Mouse (Mus musculus) layer of hippocampus, postnatal 25 days (tissue): ENCODE data around the gene Plpp4. TPM values are rescaled to one million over a fixed set of nuclear protein-coding genes. Genes with fewer than 3 reads are reported as not detected.
A peak's percentile ranks its signal among the peaks of the same experiment; 100 is the strongest.

Experiments used
- DNase-seq, 2 experiments: peaks; one replicate each; pipeline ENCODE4 v3.0.0; 2022; ENCODE audit warnings: mixed read lengths in 2 of 2, low spot score in 1 of 2; ENCODE audit errors: extremely low spot score in 1 of 2
- total RNA-seq, 2 experiments: library from RNA; stranded (reverse); gene quantifications; 2 replicates each; pipeline ENCODE4 v1.2.3; 2021

The Plpp4 gene
- total RNA-seq, 2 experiments from 2014 or later, result 12.1 to 12.3 TPM

DNA sequence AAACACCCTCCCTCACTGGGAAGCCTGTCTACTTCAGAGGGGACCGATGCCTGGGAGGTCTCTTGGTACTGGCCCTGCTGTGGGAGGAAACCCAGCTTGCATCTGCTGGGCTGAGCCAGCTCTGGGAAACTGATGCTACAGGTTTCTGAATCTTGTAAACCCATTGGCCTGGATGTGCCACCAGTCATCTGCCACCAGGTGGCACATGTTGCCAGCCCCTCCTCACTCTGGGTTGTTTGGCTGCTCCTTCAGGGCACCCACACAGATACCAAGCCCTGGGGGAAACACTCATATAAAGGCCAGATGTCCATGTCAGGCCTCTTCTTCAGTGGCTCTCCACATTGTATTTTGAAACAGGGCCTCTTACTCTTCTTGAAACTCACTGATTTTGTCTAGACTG, 36.4 kb downstream of the Plpp4 start:
- peak in 1 of 2 experiments; percentile 6 for DNase-seq

- no peak for DNase-seq
Measured at GRCm38 (mm10) chr7:129301622-129302021, 44.8 kb downstream of the Plpp4 start.

GRCm38 (mm10) chr7:129303356-129303755, 46.5 kb downstream of the Plpp4 start:
- DNase-seq, result no peak

- no peak for DNase-seq
Measured at GRCm38 (mm10) chr7:129307042-129307825, 50.4 kb downstream of the Plpp4 start.

GRCm38 (mm10) chr7:129308661-129309060, 51.8 kb downstream of the Plpp4 start:
- DNase-seq, result no peak

DNA sequence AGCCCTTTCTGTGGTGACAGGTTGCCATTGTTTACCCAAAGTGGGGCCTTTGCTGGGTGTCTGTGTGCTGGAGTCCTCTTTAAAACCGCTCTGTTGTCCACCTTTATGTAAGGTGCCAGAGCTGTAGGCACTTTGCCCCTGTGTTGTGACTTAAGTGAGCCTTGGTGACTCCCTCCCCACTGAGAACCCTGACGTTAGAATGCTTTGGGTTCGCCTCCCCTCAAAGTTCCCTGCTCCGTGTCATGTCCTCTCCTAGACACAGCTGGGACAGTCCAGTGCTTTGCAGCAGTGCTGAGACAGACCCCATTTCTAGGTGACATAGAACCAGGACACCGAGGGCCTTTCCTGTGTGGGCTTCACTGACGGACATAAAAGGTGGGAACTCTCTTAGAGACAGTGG, 55.7 kb downstream of the Plpp4 start:
- no peak for DNase-seq

DNA sequence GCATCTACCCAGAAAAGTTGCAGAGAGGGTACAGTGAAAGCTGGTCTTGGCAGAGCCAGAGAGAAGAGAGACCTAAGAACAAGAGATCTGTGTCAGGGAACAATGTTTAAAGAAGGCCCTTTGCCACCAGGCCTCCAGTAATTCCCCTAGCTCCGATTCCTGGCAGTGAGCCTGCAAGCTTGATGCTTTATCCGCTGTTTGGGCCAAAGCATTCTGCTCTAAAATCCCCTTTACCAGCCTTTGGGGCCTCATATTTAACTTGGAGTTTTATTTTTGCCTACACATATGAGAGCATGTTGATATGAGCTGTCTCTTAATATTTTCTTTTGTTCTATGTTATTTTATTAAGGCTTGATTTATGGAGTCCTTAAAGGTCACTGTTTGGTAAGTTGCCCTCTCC, 57.1 kb downstream of the Plpp4 start:
- DNase-seq, result peak in 1 of 2 experiments; percentile 13

DNA sequence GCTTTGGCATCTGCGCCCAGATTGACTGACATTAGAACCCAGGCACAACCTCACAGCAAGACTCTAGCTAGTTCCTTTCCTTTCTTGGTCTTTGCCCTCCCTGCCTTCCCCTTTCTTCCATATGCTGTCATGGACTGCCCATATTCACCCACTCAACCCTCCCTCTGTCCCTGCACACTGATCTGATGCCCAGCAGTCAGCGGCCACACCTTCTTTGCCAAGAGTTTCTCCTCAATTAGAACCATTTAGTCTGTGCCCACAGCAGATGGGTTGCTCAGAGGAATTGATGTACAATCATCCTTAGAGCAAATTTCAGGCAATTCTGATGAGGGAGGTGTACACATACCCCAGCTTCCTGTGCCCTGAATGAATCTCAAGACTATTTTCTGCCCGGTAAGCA, 83.3 kb downstream of the Plpp4 start:
- no peak for DNase-seq

GRCm38 (mm10) chr7:129355561-129355960, 98.7 kb downstream of the Plpp4 start:
- DNase-seq, result no peak

DNA sequence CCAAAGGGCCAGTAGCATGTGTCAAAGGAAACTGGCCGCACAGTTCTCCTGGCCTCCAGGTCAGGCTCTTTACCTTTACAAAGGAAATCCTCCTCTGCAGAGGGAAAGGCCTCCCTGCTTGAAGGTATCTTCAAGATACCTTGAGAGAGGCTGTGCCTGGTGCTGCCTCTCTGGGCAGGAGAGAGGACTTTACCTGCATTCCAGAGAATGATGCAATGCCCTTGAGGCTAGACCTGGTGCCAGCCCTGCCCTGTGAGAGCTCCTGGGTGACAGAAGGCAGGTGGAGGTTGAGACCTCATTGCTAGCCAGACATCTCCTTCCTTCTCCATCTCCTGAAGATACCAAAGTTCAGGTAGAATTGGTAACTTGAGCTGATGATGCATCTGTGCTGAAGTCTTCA, 118.5 kb downstream of the Plpp4 start:
- DNase-seq, result no peak

- peak in 1 of 2 experiments; percentile 7 for DNase-seq
Measured at GRCm38 (mm10) chr7:129385149-129385548, 128.3 kb downstream of the Plpp4 start.

GRCm38 (mm10) chr7:129392835-129393489, 136.1 kb downstream of the Plpp4 start:
- DNase-seq, result no peak

- DNase-seq, result no peak
Measured at GRCm38 (mm10) chr7:129396561-129396960, 139.7 kb downstream of the Plpp4 start.

- DNase-seq, result peak in 1 of 2 experiments; percentile 12
Measured at GRCm38 (mm10) chr7:129399071-129399470, 142.2 kb downstream of the Plpp4 start.

DNA sequence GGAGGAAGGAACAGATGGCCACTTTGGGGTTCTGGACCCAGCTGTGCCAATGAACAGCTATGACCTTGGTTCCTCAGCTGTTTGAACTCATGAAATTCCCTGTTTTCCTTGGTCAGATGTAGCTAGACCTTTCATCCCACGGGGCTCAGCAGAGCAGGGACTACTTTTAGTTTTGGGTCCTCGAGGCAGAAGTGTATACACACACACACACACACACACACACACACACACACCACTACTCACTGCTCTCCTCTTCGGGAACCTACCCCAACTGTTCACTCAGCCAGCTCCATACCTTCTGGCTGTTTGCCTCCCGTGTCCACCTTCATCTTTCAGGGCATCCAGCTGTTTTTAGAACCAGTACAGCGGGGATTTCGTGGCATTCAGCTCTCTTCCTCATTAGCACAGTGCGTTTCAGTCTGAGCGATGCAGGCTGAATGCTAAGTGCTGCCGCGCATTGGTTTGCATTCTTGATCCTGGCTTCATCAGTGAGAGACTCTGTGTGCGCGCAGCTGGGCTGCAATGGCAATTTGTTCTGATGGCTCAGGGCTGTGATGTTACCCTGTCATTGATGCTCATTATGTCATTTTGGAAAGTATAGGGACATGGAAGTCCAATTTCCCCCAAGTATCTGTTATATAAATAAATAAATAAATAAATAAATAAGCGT, 146.0 kb downstream of the Plpp4 start:
- DNase-seq, result peak in 1 of 2 experiments; percentile 26

- DNase-seq, result no peak
Measured at GRCm38 (mm10) chr7:129406069-129406468, 149.2 kb downstream of the Plpp4 start.

DNA sequence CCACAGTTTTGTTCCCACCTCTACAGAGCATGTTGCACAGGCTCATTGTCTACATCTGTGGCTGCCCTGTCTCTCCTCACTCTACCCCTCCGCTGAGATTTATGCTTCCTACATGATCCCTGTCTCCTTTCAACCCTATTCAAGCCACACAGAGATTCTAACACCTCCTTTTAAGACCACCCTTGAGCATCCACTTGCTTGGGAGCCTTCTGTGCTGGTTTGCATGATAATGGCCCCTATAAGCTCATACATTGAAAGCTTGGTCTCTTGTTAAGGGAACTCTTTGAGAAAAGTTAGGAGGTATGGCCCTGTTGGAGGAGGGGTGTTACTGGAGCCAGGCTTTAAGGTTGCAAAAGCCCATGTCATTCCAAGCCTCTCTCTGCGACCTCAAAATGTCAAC, 155.9 kb downstream of the Plpp4 start:
- no peak for DNase-seq

GRCm38 (mm10) chr7:129415179-129415578, 158.3 kb downstream of the Plpp4 start:
- no peak for DNase-seq

GRCm38 (mm10) chr7:129421181-129421580, 164.3 kb downstream of the Plpp4 start:
- DNase-seq, result no peak

DNA sequence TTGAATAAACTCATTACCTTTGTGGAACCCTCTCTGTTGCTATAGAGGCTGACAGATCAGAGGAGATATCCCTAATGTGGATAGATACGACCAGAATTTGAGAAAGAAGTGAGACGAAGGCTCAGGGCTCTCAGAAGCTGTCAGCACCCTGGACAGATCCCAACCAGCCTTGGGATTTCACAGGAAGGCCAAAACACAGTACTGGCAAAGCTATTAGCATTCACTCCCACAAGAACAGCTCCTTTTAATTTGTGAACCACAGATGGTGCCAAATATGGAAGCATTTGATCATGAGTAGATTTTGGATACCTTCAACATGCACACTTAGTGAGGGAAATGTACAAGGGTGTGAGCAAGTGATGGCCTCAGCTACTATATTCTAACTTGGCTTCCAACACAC, 168.7 kb downstream of the Plpp4 start:
- no peak for DNase-seq

- no peak for DNase-seq
Measured at GRCm38 (mm10) chr7:129428794-129429193, 172.0 kb downstream of the Plpp4 start.
